Comparison of ENCODE assay signal across 16 mouse cellular contexts in the genomic region with DNA sequence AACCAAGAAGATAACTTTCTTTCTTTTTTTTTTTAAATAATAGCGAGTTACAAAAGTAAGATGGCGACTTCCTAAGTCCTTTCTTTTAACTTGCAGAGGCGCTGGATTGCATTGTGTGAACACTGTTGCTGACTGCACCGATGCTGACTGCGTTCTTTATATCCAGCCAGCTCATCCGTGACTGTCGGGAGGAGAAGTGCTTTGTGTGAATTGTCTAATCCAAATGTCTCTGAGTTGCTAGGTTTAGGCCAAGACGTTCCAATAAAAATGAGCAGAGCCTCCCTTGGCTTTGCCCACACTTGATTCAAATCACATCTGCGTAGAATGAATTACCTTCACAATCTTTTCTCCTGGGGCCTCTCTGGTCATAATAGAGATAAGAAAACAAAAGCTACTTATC.
"Had no signal": no experiment of that assay in that cellular context is flagged by ENCODE, and none has a peak within 500 bp of the region (broad histone marks: within the 10 kb centered on the region; RNA-seq: fewer than 3 reads in every experiment).

No protein-coding gene starts in this region.

- DNase-seq: kidney, adult 18-20 months; kidney, postnatal 10 days; kidney, postnatal 4 days; liver; liver, embryonic 13.5 days; liver, postnatal 0 days; lung, postnatal 14 days; right cerebral cortex, postnatal 14 days; thymus, postnatal 4 days had no signal

- H3K4me3 ChIP-seq: layer of hippocampus, adult 2 months; limb, embryonic 12.5 days; liver, embryonic 13.5 days; lung, embryonic 15.5 days; megakaryocyte, embryonic 14.5 days; neural tube, embryonic 13.5 days; stomach, embryonic 15.5 days had no signal

- H3K27me3 ChIP-seq: limb, embryonic 12.5 days; liver, embryonic 13.5 days; neural tube, embryonic 13.5 days; stomach, embryonic 15.5 days had no signal

- H3K4me1 ChIP-seq: liver, embryonic 13.5 days; stomach, embryonic 15.5 days had no signal

- H3K4me2 ChIP-seq: limb, embryonic 12.5 days; liver, embryonic 13.5 days; neural tube, embryonic 13.5 days; stomach, embryonic 15.5 days had no signal

- H3K9ac ChIP-seq: limb, embryonic 12.5 days; liver, embryonic 13.5 days; liver, postnatal 0 days; lung, embryonic 15.5 days; neural tube, embryonic 13.5 days; stomach, embryonic 15.5 days had no signal

- H3K36me3 ChIP-seq: limb, embryonic 12.5 days; liver, embryonic 13.5 days; lung, embryonic 15.5 days; neural tube, embryonic 13.5 days; stomach, embryonic 15.5 days had no signal

- H3K27ac ChIP-seq: layer of hippocampus, adult 2 months; limb, embryonic 12.5 days; liver, embryonic 13.5 days; lung, embryonic 15.5 days; macrophage; neural tube, embryonic 13.5 days; stomach, embryonic 15.5 days had no signal

- H3K9me3 ChIP-seq: limb, embryonic 12.5 days; liver, embryonic 13.5 days; lung, embryonic 15.5 days; megakaryocyte, embryonic 14.5 days; neural tube, embryonic 13.5 days; stomach, embryonic 15.5 days had no signal

- ATAC-seq: liver, postnatal 0 days had no signal
